Mouse (Mus musculus) testis, adult 2 months (tissue): ENCODE measurements around the gene Tlx3.

Experiments
- CTCF ChIP-seq: fragments of 200-500 bp; IDR thresholded peaks from 2 replicates; pipeline ENCODE4 v1.5.1; 2012; ENCODE audit warnings: low read depth, mild to moderate bottlenecking, inconsistent platforms, low read length, moderate library complexity; ENCODE audit not compliant: control insufficient read depth, insufficient read depth, insufficient replicate concordance
- POLR2A ChIP-seq: fragments of 200-500 bp; IDR thresholded peaks from 2 replicates; pipeline ENCODE4 v1.6.1; 2012; ENCODE audit warnings: low read depth, mild to moderate bottlenecking, inconsistent platforms, low read length, moderate library complexity; ENCODE audit not compliant: control insufficient read depth

GRCm38 (mm10) chr11:33151128-33151779 is 52.1 kb downstream of the Tlx3 start:
- TF ChIP-seq CTCF (no peak), POLR2A (no peak)
